Mouse (Mus musculus) small intestine, adult 2 months (tissue): ENCODE results near the gene Ppp4r3b. TPM values are rescaled to one million over a fixed set of nuclear protein-coding genes. Genes with fewer than 3 reads are reported as not detected.

Experiments
- H3K27ac ChIP-seq: fragments of 200-500 bp; 2 replicates; pipeline ENCODE4 v1.5.1; 2012; ENCODE audit warnings: low read depth, low read length, control low read depth, inconsistent platforms; ENCODE audit not compliant: insufficient read depth
- H3K27me3 ChIP-seq: fragments of 200-500 bp; 2 replicates; pipeline ENCODE4 v1.6.1; 2012; ENCODE audit warnings: mild to moderate bottlenecking, moderate library complexity, low read length, inconsistent platforms; ENCODE audit not compliant: control insufficient read depth, insufficient read depth
- H3K36me3 ChIP-seq: fragments of 200-500 bp; 2 replicates; pipeline ENCODE4 v1.6.1; 2012; ENCODE audit warnings: mild to moderate bottlenecking, low read length, control low read depth, inconsistent platforms; ENCODE audit not compliant: control insufficient read depth, insufficient read depth
- H3K4me1 ChIP-seq: fragments of 200-500 bp; 2 replicates; pipeline ENCODE4 v1.6.1; 2012; ENCODE audit warnings: low read length, inconsistent platforms, mixed read lengths; ENCODE audit not compliant: control insufficient read depth, insufficient read depth, insufficient read length
- H3K4me3 ChIP-seq: fragments of 200-500 bp; 2 replicates; pipeline ENCODE4 v1.5.1; 2012; ENCODE audit warnings: low read depth, mild to moderate bottlenecking, control low read depth, inconsistent platforms, low read length, moderate library complexity
- CTCF ChIP-seq: fragments of 200-500 bp; IDR thresholded peaks from 2 replicates; pipeline ENCODE4 v1.5.1; 2012; ENCODE audit warnings: low read depth, mild to moderate bottlenecking, control low read depth, inconsistent platforms, low read length, moderate library complexity, mixed read lengths; ENCODE audit not compliant: insufficient replicate concordance, insufficient read length; ENCODE audit errors: extremely low read depth
- POLR2A ChIP-seq: fragments of 200-500 bp; IDR thresholded peaks from 2 replicates; pipeline ENCODE4 v1.6.1; 2012; ENCODE audit warnings: low read depth, mild to moderate bottlenecking, control low read depth, inconsistent platforms, low read length, moderate library complexity
- WGBS: fragments of 180-500 bp; shearing (Covaris S2); methylation state at CpG from one replicate; pipeline ENCODE4 v1.1.7; 2018; 5-methylcytosine and 5-hydroxymethylcytosine counted together
- polyA plus RNA-seq: library from polyadenylated mRNA; depleted of rRNA; stranded (reverse); fragments of >200 nt; gene quantifications from 2 replicates; pipeline ENCODE4 v1.2.3, GENCODE M21; 2012; rRNA removed

Ppp4r3b gene
- polyA plus RNA-seq, 1 experiment: 6.4 TPM

DNA sequence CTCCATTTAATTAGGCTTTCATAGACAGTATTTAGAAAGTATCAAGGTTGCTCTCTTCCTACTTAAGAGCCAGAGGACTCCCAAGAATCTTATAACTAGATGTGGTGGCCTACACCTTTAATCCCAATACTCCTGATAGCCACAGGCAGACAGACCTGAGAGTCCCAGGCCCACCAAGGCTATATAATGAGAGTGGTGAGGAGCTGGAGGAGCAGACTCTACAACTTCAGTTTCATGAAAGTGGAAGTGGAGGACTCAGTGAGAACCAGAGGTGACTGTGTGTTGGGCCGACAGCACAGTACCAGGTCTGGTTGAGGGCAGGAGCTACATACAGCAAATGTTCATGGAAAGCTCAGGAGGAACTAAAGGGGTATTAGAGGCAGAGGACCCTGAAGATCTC lies 75.0 kb downstream of the Ppp4r3b start:
- no peaks in the 10 kb centered on the region; the same call in 1 of the 2 replicates for H3K4me1 ChIP-seq
- no peaks in the 10 kb centered on the region for H3K27me3 ChIP-seq
- H3K27ac ChIP-seq: no peak overlapping the region
- no peak for TF ChIP-seq CTCF
- no peak for TF ChIP-seq POLR2A
- H3K4me3 ChIP-seq: no peak overlapping the region
- no peaks in the 10 kb centered on the region for H3K36me3 ChIP-seq
- WGBS: 97% methylated on average over 1 of the region's 1 CpGs

DNA sequence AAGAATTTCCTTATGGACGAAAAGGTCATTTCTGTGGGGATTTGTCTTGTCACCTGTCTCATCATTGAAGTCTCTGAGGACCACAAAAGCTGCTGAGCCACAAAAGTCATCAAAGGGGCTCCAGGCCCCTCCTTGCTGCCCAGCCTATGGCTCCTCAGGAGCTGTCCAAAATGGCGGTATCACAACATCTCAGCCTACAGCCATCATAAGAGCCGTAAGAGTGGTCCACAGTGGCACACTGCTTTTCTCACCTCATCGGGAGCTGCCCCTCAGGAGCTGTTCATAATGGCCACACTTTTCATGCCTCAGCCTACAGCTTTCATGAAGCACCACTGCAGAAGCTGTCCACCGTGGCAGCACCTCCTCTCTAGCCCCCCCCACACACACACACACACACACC lies 75.7 kb downstream of the Ppp4r3b start:
- Histone ChIP-seq H3K4me3 (no peak overlapping the region), H3K27ac (no peak overlapping the region), H3K27me3 (no peaks in the 10 kb centered on the region), H3K36me3 (no peaks in the 10 kb centered on the region), H3K4me1 (no peaks in the 10 kb centered on the region; the same call in 1 of the 2 replicates)
- WGBS: 98% methylated on average over 5 of the region's 5 CpGs
- TF ChIP-seq CTCF: no peak
- no peak for TF ChIP-seq POLR2A

DNA sequence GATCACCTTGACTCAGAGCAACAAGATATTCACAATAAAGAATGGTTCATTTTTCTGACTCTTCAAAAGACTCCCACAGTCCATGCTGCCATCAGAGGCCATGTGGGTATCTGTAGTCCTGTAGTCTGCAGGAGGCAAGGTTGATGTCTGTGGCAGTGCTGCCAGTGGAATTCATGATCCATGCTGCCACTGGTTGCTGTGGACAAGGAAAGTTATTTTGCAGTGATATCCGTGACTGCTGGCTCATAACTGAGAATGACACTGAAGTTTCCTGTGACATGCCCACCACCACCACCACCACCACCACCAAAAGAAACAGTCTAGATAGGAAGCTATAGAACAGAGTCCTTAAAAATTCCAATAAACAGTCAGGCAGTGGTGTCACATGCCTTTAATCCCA lies 82.0 kb downstream of the Ppp4r3b start:
- no peaks in the 10 kb centered on the region for H3K4me1 ChIP-seq
- WGBS: 88% methylated on average over 1 of the region's 1 CpGs
- no peaks in the 10 kb centered on the region; the same call in 1 of the 2 replicates for H3K27me3 ChIP-seq
- H3K4me3 ChIP-seq: no peak overlapping the region
- no peaks in the 10 kb centered on the region for H3K36me3 ChIP-seq
- H3K27ac ChIP-seq: no peak overlapping the region
- no peak for TF ChIP-seq POLR2A

DNA sequence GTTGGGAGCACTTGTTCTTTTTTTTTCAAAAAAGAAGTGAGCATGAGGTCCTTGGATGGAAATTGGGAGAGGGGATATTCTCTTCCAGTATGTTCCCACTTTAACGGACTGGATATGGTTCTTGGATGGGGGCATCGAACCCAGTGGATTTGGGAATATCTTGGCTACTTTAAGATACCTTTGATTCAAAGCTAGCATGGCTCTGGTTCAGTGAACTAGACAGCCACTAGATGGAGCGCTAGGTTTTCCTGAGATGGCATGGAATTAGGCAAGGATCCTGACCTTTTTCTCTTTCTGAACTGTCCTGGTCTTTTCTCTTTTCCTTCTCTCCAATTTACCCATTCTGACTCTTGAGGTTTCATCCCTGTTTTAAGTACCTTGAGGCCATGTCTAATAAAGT lies 95.1 kb downstream of the Ppp4r3b start:
- H3K27me3 ChIP-seq: no peaks in the 10 kb centered on the region
- TF ChIP-seq POLR2A (no peak), CTCF (no peak)
- no peak overlapping the region for H3K27ac ChIP-seq
- WGBS: 21% methylated on average over 3 of the region's 3 CpGs
- no peaks in the 10 kb centered on the region for H3K4me1 ChIP-seq
- H3K36me3 ChIP-seq: no peaks in the 10 kb centered on the region
- H3K4me3 ChIP-seq: no peak overlapping the region

Other genes starting within 250 kb of the Ppp4r3b start
- gene Pnpt1, start 42.1 kb upstream of the Ppp4r3b start, polyA plus RNA-seq: 1.7 and 2.6 TPM in 2 replicates
- gene Cfap36, start 74.5 kb downstream of the Ppp4r3b start, polyA plus RNA-seq: 0.30 and 0.33 TPM in 2 replicates
- 0.24 and 0.52 TPM in 2 replicates for gene Ccdc88a, start 200.8 kb downstream of the Ppp4r3b start, polyA plus RNA-seq